Mouse (Mus musculus) spleen, embryonic (tissue): ENCODE measurements around the gene Prkg1.

Experiments used
- CTCF ChIA-PET: fragments of 350-600 bp; sonication (Branson Sonifier 250); formaldehyde crosslinking; loops from one replicate; lab custom pipeline; 2022; lab: Charles Lee

Prkg1 gene

DNA sequence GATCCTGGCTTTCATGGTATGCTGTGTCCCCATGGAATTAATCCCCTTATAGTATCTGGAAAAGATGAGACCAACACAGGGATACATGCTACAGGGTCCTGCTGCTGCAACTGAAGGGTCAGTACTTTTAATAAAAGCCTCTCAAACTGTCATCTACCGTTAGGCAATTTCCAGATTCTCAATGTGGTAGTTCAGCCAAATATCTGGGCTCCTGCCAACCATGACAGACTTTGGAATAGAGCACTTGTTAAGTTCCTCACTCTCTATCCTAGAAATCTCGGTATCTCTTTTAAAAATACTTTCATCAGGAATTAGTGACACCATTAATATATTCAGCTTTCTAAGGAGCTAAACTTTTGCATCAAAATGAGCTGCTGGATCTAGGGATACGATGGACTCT, 428.5 kb downstream of the Prkg1 start:
- CTCF ChIA-PET = no interaction called here

DNA sequence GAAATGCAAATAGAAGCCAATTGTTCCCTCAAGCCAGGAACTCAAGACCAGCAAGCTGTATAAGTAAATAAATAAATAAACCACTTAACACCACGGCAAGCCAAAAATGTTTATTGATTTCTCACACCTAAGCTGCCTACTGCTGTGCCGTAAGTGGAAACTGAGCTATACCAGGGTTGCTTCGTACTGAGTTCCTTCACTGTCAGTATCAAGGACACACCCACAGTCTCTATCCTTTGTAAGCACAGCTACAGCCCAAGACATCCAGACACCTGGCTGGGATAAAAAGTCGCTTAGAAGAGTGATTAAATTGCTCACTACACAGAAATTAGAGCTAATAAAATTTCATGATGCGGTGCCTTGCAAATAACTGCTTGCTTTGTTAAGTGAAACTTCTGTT, 434.9 kb downstream of the Prkg1 start:
- CTCF ChIA-PET = no interaction called here

DNA sequence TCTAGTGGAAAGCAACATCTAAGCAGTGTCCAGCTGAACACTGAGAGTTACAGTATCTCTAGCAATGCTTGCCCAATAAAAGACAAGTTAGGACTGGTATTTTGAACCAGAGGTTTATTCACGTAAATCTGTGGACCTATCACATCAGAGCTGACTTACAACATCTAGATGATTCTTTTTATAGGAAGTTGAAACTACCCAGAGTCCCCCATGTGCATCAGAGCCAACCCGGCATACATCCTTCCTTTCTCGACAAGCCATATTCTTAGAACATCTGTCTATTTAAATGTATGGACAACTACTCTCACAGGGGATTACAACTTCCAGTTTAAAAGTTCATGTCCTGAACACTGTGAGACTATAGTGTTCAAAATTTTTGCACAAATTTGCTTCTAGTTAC, 460.1 kb downstream of the Prkg1 start:
- CTCF ChIA-PET = no interaction called here

DNA sequence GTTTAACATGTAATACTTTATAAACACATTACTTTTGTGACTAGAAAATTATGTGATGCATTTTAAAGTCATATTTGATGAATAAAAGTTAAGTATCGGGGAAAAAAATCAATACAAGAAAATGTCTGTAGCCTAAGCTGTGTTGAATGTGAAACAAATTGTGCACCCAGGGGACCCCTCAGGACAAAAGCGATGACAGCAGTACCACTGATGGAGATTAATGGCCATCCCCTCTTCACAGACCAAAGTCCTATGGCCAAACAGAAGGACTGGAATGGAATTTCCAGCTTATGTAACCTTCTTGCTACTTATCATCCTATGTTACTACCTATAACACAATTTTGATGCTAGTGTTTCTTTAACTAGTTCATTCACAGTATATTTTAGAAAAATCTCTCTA, 473.6 kb downstream of the Prkg1 start:
- CTCF ChIA-PET = no interaction called here

DNA sequence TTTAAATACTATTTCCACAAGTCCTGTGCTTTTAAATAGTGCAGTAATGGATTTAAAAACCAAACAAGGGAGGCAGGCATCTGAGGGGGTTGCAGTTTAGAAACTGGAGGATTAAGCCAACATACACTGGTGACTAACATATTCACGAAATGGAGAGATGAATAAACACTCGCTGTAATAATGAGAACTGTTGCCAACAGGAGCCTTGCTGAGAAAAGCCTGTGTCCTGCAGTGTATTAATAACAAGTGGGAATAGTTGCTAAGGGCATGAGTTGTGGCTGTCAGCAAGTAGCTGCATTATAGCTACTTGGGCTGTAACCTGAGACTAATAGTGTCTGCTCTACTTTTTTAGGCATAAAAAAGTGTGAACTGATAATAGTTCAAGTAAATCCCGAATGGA, 480.3 kb downstream of the Prkg1 start:
- CTCF ChIA-PET = no interaction called here

DNA sequence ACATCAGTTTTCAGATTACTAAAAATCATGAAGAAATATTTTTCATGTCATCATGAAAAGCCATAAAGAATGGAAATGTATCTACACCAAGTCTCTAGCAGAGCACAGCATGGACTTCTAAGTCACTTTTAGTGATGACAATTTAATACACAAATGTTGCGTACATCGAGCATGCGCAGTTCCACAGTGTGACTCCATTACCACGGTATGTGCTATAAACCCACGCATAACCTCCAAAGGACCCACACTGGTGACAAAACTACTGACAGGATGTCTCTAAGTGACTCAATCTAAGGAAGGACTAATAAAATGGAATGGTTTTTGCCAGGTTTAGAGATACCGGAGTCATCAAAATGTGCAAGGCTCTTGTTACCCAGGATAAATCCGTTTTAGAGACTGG, 480.7 kb downstream of the Prkg1 start:
- CTCF ChIA-PET = no interaction called here

DNA sequence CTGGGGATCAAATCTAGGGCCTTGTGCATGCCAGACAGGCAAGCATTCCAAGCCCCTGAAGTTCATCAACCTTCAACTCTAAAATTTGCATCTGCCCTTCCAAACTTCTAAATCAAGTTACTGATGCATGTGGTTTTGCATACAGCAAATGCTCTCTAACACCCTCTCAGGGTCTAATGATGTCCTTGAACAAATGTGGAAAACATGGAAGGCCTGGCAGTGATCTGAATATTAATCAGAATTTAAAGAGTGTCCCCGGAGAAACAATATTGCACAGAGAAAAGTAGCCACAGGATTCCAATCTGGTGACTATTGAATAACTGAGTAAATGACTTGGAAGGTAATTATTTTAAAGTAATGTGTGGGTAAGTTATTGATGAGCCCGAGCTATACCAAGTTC, 481.2 kb downstream of the Prkg1 start:
- CTCF ChIA-PET = no interaction called here

DNA sequence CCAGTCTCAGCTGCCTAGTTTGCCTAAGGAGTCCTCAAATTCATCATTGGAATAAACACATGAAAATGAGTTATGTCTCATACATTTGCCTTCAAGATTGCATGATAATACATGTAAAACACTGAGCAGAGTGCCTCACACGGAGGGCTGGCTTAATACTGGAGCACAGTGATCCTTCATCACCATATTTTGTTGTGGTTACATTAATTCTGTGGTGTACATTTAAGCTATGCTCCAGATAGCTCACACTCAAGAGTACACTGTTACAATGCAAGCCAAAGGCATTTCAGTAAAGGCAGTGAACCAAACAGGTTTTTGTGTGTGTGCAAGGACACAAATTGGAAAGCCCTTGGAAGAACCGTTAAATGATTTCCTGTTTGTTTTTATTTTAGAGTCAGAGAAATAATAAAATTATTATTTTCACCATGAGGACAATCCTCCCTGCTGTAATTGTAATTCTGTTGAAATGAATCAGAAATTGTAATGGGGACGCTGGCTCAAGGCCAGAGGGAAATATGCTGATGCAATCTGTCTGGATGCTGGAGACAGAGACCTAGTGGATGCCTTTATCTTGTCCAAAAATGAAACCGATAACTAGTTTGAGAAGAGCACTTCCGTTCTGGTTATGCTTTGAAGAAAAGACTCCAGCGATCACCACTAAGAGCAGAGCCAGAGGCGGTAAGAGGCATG, 484.9 kb downstream of the Prkg1 start:
- CTCF ChIA-PET = no interaction called here

DNA sequence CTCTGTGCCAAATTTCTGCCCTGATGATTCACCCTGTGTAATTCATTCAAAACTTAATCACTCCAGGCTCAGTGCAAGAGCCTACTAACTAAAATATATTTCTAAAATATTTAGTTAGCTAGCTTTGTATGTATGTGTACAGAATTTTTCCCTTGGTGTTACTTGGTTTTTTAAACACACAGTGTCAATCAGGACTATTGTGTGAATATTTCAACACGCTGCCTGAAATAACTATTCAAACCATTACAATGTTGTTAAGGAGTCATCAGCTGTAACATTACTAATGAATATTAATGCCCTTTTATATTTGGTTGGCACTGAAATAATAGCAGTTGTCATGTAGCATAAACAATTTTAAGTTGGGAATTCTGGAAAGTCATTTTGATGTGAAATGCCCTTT, 502.4 kb downstream of the Prkg1 start:
- CTCF ChIA-PET = no interaction called here

DNA sequence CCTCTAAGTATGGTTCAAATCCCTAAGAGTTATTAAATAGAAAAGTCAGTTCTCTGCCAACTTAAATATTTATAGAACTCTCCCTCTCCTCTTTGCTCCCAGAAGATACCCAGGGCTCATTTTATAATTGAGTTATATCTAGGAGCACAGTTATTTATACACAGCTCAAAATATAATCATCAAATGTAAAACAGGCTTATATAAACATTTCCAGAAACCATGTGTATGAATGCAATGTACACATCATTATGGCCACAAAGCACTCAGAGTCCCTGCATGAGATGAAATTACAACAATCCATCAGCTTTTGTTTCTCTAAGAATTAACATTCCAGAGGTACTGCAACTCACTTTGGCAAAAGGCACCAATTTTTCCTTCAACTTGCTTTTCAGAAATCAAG, 504.3 kb downstream of the Prkg1 start:
- CTCF ChIA-PET = no interaction called here

DNA sequence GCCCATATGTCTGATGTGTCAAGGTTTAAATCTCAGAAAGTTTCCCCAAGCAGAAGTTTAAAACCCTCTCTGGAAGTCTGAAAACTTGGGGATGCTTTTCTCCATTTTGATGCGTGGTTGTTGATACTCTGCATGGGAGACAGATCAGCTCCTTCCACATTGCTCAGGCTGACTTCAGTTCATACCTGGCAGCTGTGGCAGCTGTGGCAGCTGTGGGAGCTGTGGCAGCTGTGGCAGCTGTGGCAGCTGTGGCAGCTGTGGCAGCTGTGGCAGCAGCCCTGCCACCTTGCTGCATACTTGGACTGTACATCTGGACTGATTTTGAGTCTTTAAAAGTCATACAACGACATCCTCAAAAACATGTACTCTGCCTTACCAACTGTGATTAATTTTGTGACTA, 509.1 kb downstream of the Prkg1 start:
- CTCF ChIA-PET = no interaction called here

DNA sequence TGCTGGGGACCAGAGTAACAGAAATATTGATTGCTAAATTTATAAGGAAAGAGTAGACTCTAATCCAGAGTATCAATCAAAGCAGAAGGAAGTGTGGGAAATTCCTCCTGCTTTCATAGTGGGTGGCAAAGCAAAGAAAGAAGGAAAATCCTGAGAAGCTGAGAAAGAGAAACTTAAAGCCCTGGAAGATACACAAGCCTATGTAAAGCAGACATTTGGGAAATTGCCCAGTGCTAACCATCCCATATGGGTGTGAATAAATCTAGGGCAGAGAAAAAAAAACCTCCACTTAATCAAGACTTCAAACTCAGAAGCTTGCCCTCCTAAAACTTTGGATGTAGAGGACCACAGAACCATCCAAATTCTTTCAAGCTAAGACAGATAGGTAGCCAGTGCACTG, 532.4 kb downstream of the Prkg1 start:
- CTCF ChIA-PET = interaction anchor here (0.6 kb wide), 1 partner anchor 144 kb away, joined by 3 read pairs; no protein-coding TSS in a partner anchor

DNA sequence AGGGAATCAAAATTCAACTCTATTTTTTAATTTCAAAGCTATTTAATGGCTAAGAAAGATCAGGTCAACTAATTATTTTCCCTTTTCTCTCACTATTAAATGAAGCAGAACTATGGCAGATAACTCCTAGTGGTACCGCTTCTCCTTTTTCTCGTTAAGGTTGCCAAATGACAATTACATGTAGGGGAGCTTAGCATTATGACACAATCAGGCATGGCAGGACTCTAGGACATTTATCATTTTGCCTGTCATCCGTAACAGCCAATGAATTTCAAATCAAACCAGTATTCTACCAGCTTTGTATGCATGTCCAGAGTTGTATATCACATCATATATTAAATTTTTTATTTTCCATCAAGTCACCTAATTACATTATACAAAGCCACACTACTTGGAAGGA, 536.4 kb downstream of the Prkg1 start:
- CTCF ChIA-PET = no interaction called here

DNA sequence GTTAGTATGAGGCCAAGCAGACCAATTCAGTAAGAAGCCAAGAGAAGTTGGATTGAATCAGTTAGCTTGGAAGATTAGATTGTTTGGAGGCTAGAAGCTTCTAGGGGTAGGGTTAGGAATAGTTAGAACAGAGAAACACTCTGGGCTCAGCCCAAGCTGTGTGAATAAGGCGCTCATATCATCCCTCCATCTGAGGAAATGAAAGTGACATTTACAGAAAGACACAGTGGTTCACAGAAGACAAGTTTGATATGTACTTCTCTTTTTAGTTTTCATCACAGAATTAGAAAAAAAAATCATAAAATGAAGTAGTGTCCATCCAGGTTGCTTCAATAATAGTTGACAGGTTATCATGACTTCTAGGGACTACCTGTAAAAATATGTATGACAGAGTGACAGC, 541.4 kb downstream of the Prkg1 start:
- CTCF ChIA-PET = no interaction called here

DNA sequence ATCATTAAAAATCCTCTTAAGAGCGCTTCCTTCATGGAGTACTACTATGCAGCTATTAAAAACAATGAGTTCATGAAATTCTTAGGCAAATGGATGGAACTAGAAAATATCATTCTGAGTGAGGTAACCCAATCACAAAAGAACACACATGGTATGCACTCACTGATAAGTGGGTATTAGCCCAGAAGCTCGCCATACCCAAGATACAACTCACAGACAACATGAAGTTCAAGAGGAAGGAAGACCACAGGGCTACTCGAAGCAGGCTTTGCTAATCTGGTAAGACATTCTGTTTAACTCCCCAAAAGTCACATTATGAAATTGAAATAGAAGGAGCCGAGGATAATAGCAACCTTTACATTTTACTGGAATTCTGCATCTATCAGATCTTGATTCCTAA, 545.6 kb downstream of the Prkg1 start:
- CTCF ChIA-PET = interaction anchor here (0.6 kb wide), 1 partner anchor 61 kb away, joined by 5 read pairs; no protein-coding TSS in a partner anchor

DNA sequence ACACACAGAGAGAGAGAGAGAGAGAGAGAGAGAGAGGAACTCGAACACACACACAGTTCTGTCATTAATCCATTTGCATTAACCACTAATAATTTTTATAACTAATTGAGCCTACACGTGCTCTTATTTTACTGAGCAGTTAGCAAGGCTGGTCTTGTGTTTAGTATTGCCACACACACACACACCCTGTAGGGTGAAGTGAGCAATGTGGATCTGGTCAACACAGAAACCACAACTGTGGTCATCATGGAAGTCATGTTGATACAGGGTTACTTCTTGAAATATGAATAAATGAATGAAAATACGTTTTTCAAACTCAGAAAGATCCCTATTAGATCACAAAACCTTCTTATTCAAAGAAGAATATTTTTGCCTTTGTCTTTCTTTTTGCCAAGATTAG, 554.0 kb downstream of the Prkg1 start:
- CTCF ChIA-PET = interaction anchor here (0.7 kb wide), 1 partner anchor 16 kb away, joined by 3 read pairs; no protein-coding TSS in a partner anchor

DNA sequence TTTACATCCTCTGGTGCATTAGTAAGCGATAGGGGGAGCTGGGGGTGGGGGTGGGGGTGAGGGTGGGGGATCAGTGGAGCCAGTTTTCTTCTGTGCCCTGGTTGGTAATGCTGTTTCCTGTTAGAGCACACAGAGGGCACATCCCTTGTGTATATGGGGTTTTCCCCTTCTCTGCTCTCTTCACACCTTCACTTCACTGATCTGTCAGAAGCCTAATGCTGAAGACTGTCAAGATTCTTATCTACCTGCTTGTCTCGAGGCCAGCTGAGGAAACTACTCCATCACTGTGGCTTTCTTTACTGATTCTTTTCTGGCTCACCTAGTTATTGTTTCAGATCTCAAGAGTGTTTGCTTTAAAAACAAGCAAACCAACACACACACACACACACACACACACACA, 554.4 kb downstream of the Prkg1 start:
- CTCF ChIA-PET = interaction anchor here (0.7 kb wide), 1 partner anchor 16 kb away, joined by 3 read pairs; no protein-coding TSS in a partner anchor

DNA sequence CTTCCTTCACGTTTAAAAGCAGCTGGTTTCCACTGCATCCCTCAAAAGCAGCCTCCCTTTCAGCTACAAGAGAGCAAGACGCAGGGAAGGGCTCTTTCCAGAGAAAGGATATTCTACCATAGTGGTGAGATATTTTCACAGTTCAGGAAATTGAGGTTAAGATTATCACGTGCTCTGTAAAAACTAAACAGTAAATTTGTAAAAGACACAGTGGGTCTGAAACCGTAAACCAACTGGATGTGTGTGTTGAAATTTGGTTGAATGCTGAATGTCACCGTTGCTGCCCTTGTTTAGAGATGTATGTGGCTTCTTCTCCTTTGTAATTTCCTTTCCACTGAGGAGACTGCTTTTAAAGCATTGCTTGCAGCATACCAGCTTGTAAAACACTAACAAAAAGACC, 565.2 kb downstream of the Prkg1 start:
- CTCF ChIA-PET = no interaction called here

DNA sequence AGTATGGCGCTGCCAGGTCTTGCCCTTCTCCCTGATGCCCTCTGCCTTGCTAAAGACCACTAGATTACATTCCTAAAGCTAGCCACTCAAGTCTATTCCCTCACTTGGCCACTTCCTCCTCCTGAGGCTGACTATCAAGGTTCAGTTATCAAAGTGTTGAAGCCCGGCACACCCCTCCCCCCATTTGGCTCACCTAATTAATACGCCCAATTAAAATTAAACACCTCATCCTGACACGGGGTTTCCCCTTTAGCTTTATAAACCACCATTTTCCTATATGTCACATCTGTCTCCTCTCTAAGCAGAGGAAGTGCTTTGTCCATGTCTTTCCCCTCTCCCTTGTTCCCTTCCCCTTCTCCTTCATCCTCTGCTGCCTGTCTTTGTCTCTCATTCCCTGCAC, 566.4 kb downstream of the Prkg1 start:
- CTCF ChIA-PET = no interaction called here

DNA sequence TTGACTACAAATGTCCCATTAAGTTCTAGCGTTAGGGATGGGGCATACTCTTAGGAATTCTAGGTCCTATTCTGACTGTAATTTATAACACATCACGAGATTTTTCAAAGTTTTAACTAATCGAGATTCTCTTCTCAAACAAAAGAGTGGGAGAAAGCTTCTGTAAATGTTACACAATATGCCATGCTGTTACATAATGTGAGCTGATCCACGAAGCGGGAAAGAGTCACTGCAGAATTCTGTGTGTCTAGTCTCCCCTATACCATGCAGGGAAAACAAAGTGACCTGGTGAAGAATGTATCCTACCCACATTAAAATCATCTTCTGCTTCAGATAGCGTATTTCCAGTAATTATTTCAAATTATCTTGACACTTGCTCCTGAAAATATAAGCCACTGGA, 567.8 kb downstream of the Prkg1 start:
- CTCF ChIA-PET = interaction anchor here (0.6 kb wide), 1 partner anchor 111 kb away, joined by 4 read pairs; no protein-coding TSS in a partner anchor

DNA sequence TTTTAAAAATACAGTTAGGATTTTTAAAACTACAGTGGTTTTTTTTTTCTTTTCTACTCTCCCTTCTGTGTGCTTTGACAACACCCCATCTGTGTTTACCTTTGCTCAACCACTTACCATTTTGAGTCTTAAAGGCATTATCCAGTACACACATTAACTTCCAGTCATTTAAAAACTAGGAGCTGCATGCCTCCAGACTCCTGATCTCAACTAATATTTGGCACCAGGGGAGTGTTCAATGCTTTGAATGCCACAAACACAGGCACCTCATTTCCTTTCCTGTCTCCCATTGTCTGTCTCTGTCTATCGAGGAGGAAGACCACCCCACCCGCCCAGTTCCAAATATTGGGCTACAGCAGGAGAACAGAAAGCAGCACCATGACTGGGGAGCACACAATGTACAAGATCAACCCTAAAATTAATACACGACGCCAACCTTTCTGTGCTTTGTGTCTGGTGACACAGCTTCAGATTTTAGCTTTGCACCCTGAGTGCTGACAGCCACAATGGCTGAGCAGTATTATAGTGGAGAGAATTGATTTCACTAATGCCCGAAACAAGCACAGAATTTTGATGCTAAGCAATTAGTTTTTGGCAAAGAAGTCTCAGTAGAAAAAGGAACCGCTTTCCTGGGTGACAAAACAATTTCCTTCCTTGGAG, 576.1 kb downstream of the Prkg1 start:
- CTCF ChIA-PET = no interaction called here

DNA sequence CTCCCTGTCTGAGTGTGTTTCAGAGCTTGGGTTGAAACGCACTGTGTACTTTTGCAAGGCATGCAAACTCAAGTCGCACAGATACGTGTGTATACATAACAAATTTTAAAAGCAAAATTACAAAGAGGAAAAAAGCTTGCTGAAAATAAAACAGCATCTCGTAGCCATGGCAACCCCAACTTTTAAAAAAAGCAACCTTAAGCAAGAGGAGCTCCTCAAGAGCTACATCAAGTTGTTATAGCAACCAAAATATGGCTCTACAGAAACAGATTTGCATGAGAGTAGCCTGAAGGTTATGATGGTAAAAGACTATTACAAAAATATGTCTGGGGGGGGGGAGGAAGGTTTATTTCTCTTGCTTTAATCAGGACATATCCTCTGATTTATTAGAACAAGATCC, 584.1 kb downstream of the Prkg1 start:
- CTCF ChIA-PET = no interaction called here

DNA sequence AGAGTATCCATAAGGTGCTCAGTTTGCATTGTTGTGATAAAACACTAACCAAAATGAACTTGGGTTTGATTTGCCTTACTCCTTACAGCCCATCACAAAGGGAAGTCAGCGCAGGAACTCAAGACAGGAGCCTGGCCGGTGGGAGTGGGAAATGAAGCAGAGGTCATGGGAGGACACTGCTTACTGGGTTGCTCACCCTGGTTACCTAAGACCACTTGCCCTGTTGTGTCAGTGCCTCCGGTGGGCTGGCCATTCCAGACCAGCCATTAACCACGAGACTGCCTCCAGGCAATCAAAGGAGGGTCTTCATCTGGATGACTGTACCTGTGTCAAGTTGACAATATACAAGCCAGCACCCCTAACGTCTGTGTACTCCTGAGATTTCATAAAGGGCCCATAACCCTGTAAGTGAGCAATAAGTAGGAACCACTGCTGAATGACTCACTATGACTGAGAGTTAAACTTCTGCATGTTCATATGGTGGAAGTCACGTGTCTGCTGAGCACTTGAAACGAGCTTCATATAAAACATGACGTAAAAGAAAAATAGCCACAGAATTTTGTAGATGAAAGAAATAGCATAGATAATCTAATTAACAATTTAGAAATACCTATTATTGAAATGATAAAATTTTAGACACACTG, 587.4 kb downstream of the Prkg1 start:
- CTCF ChIA-PET = no interaction called here
